Mouse (Mus musculus) C2C12 (cell line): ENCODE data around the gene Gm11032.

Experiments
- CEBPB ChIP-seq: IDR thresholded peaks from one replicate; pipeline ENCODE4 v1.6.1; 2011; ENCODE audit warnings: low read depth, mild to moderate bottlenecking, control low read depth, moderate library complexity
- CTCF ChIP-seq: IDR thresholded peaks from one replicate; pipeline ENCODE4 v1.5.1; 2011; ENCODE audit not compliant: control insufficient read depth, insufficient read depth, insufficient read length
- MAX ChIP-seq: IDR thresholded peaks from one replicate; pipeline ENCODE4 v1.6.1; 2011; ENCODE audit warnings: mild to moderate bottlenecking, control low read depth
- MYOD1 ChIP-seq: IDR thresholded peaks from one replicate; pipeline ENCODE4 v1.6.1; 2011; ENCODE audit warnings: low read depth; ENCODE audit not compliant: control insufficient read depth, insufficient read length
- MYOG ChIP-seq: IDR thresholded peaks from one replicate; pipeline ENCODE4 v1.6.1; 2011; ENCODE audit not compliant: control insufficient read depth, insufficient read length; ENCODE audit errors: extremely low read depth
- USF1 ChIP-seq: IDR thresholded peaks from one replicate; pipeline ENCODE4 v1.6.1; 2011; ENCODE audit warnings: low read depth, mild to moderate bottlenecking, control low read depth, moderate library complexity

DNA sequence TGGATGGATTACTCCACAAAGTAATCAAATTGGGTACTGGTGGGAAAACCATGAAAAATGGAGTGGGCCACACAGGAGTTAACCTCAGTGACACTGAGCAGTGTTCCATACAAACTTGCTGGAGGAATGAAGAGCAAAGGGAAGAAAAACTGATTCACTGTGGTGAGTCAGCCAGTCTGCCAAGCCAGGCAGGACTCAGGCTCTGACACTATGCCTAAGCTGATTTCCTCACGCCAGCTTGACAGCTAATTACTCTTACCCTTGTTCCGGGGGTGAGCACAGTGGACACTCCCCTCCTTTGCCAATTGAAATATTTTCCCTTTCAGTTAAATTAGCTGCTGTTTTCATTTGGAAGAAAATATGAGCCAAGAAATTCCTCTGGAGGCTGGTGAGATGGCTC is 13.6 kb downstream of the Gm11032 start:
- TF ChIP-seq USF1: no peak
- no peak for TF ChIP-seq CTCF
- TF ChIP-seq MAX: no peak
- TF ChIP-seq MYOG: no peak
- TF ChIP-seq MYOD1: no peak
- no peak for TF ChIP-seq CEBPB
